In the genomic region with DNA sequence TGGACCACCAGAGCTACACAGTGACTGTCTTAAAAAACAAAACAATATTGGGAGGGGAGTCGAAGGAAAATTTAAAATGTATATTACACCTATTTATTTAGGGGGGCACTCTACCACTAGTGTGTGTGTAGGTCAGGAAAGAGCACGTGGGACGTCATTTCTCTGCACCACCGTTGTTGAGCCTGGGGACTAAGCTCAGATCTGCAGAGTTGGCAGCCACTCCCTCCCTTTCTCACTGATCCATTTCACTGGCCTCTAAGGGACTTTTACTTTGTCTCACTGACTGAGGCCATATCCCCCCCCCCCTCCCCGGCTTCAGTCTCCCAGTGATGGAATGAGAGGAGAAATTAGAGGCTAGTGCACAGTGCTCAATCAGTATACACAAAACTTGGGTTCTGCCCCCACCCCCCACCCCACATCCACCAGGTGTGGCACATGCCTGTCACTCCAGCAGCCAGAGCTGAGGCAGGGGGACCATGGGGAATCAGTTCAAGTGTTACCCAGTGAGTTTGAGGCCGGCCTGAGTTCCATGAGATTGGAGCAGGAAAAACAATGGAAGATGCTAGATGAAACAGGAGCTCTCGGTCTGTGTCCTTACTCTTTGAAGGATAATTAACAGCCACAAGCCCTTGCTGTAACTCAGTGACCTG, we compare ENCODE assay signal across 9 mouse cellular contexts. TPM values are rescaled to one million over a fixed set of nuclear protein-coding genes. Genes with fewer than 3 reads are reported as not detected.
DNase-seq lines count a peak whose midpoint lies in the region; ATAC-seq and TF ChIP-seq lines count a peak whose summit lies in the region.
"Had no signal": no experiment of that assay in that cellular context is flagged by ENCODE, and none has a peak within 500 bp of the region (broad histone marks: within the 10 kb centered on the region; RNA-seq: fewer than 3 reads in every experiment).

No protein-coding gene starts in this region.

- no peak overlapping the region for H3K9ac ChIP-seq in forebrain, postnatal 0 days
- H3K9ac ChIP-seq in lung, postnatal 0 days (replicated peaks; ENCODE audit: low read depth) = no peak overlapping the region
- no peak overlapping the region for H3K9ac ChIP-seq in intestine, embryonic 14.5 days (ENCODE audit: low read length)
- peak overlapping the region; percentile 71 for H3K9ac ChIP-seq in stomach, embryonic 16.5 days (ENCODE audit: low read length)

- WGBS in forebrain, embryonic 10.5 days = 62% methylated on average over 7 of the region's 7 CpGs
- 60% methylated on average over 7 of the region's 7 CpGs for WGBS in forebrain, postnatal 0 days
- 79% methylated on average over 7 of the region's 7 CpGs for WGBS in lung, postnatal 0 days
- WGBS in intestine, embryonic 14.5 days = 84% methylated on average over 7 of the region's 7 CpGs
- WGBS in stomach, embryonic 16.5 days = 76% methylated on average over 7 of the region's 7 CpGs

- ATAC-seq in forebrain, postnatal 0 days = no peak
- no peak for ATAC-seq in lung, postnatal 0 days
- ATAC-seq in intestine, embryonic 14.5 days (replicated peaks; ENCODE audit: low FRiP score, low TSS enrichment, low read depth) = no peak
- no peak for ATAC-seq in stomach, embryonic 16.5 days (ENCODE audit: insufficient read depth, low FRiP score)

- H3K4me1 ChIP-seq in forebrain, embryonic 10.5 days = peaks cover 52% of the 10 kb centered on the region
- H3K4me1 ChIP-seq in forebrain, postnatal 0 days (ENCODE audit: insufficient read depth) = 0 out of 2 replicates have a peak, but pooled peaks cover 5% of the 10 kb centered on the region
- H3K4me1 ChIP-seq in lung, postnatal 0 days (ENCODE audit: insufficient read depth, low read depth, low read length) = peaks cover 8% of the 10 kb centered on the region; the same call in 1 of the 2 replicates
- H3K4me1 ChIP-seq in intestine, embryonic 14.5 days (replicated peaks; ENCODE audit: control insufficient read depth, insufficient read depth, low read length) = peaks cover 25% of the 10 kb centered on the region
- peaks cover 32% of the 10 kb centered on the region for H3K4me1 ChIP-seq in stomach, embryonic 16.5 days (ENCODE audit: control insufficient read depth, insufficient read depth, low read length)

- H3K4me3 ChIP-seq in forebrain, embryonic 10.5 days = peak overlapping the region; percentile 57
- no peak overlapping the region for H3K4me3 ChIP-seq in forebrain, postnatal 0 days (ENCODE audit: low read depth, low read length)
- H3K4me3 ChIP-seq in lung, postnatal 0 days (ENCODE audit: low read depth, low read length) = no peak overlapping the region
- no peak overlapping the region for H3K4me3 ChIP-seq in intestine, embryonic 14.5 days (ENCODE audit: low read depth, low read length)
- H3K4me3 ChIP-seq in stomach, embryonic 16.5 days (replicated peaks; ENCODE audit: low read length) = no peak overlapping the region

- H3K27me3 ChIP-seq in forebrain, embryonic 10.5 days (ENCODE audit: poor library complexity, severe bottlenecking) = no peaks in the 10 kb centered on the region
- no peaks in the 10 kb centered on the region for H3K27me3 ChIP-seq in forebrain, postnatal 0 days (ENCODE audit: insufficient read depth, low read length)
- H3K27me3 ChIP-seq in lung, postnatal 0 days (replicated peaks; ENCODE audit: insufficient read depth, low read length) = no peaks in the 10 kb centered on the region
- no peaks in the 10 kb centered on the region for H3K27me3 ChIP-seq in intestine, embryonic 14.5 days (replicated peaks; ENCODE audit: control insufficient read depth, insufficient read depth, low read length)
- no peaks in the 10 kb centered on the region for H3K27me3 ChIP-seq in stomach, embryonic 16.5 days (ENCODE audit: control insufficient read depth, insufficient read depth, low read length)
- H3K27me3 ChIP-seq: neural tube, embryonic 12.5 days had no signal

- TF ChIP-seq EP300 in lung, postnatal 0 days (IDR thresholded peaks at IDR 0.05) = no peak

- H3K4me2 ChIP-seq in forebrain, postnatal 0 days (ENCODE audit: low read depth) = no peak overlapping the region
- H3K4me2 ChIP-seq in lung, postnatal 0 days (replicated peaks; ENCODE audit: low read depth, low read length) = no peak overlapping the region; the same call in 1 of the 2 replicates
- H3K4me2 ChIP-seq in intestine, embryonic 14.5 days (ENCODE audit: low read length) = no peak overlapping the region; the same call in 1 of the 2 replicates
- no peak overlapping the region; the same call in 1 of the 2 replicates for H3K4me2 ChIP-seq in stomach, embryonic 16.5 days (ENCODE audit: low read depth, low read length)

- DNase-seq in forebrain, embryonic 10.5 days (ENCODE audit: extremely low spot score, low spot score) = no peak
- DNase-seq in forebrain, postnatal 0 days = no peak
- no peak for DNase-seq in lung, postnatal 0 days (ENCODE audit: low spot score)
- DNase-seq in lung, postnatal 36 days = no peak
- DNase-seq in intestine, embryonic 14.5 days (ENCODE audit: low spot score) = no peak
- DNase-seq in adrenal gland, postnatal 36 days = no peak
- no peak for DNase-seq in adrenal gland, adult 2 months

- H3K9me3 ChIP-seq in forebrain, embryonic 10.5 days = no peaks in the 10 kb centered on the region
- no peaks in the 10 kb centered on the region for H3K9me3 ChIP-seq in forebrain, postnatal 0 days (ENCODE audit: low read length)
- no peaks in the 10 kb centered on the region for H3K9me3 ChIP-seq in lung, postnatal 0 days (ENCODE audit: low read length)
- H3K9me3 ChIP-seq in intestine, embryonic 14.5 days (ENCODE audit: control insufficient read depth, low read length) = no peaks in the 10 kb centered on the region
- H3K9me3 ChIP-seq in stomach, embryonic 16.5 days (replicated peaks; ENCODE audit: control insufficient read depth, low read length) = no peaks in the 10 kb centered on the region
- H3K9me3 ChIP-seq: neural tube, embryonic 12.5 days had no signal

- no peak for TF ChIP-seq CTCF in forebrain, postnatal 0 days (IDR thresholded peaks at IDR 0.05; ENCODE audit: low read depth)
- TF ChIP-seq CTCF in lung, postnatal 0 days (IDR thresholded peaks at IDR 0.05) = no peak

- peaks cover 3% of the 10 kb centered on the region for H3K36me3 ChIP-seq in forebrain, embryonic 10.5 days (replicated peaks)
- H3K36me3 ChIP-seq in forebrain, postnatal 0 days (ENCODE audit: insufficient read depth) = no peaks in the 10 kb centered on the region
- H3K36me3 ChIP-seq in lung, postnatal 0 days (ENCODE audit: insufficient read depth, low read length) = no peaks in the 10 kb centered on the region
- no peaks in the 10 kb centered on the region for H3K36me3 ChIP-seq in intestine, embryonic 14.5 days (ENCODE audit: control insufficient read depth, insufficient read depth, low read length)
- no peaks in the 10 kb centered on the region for H3K36me3 ChIP-seq in stomach, embryonic 16.5 days (ENCODE audit: control insufficient read depth, insufficient read depth, low read length)
- H3K36me3 ChIP-seq: neural tube, embryonic 12.5 days had no signal

- peak overlapping the region; percentile 92 for H3K27ac ChIP-seq in forebrain, embryonic 10.5 days
- no peak overlapping the region for H3K27ac ChIP-seq in forebrain, postnatal 0 days (ENCODE audit: low read depth, low read length)
- H3K27ac ChIP-seq in lung, postnatal 0 days (ENCODE audit: low read length) = peak overlapping the region; percentile 93; the same call in 1 of the 2 replicates
- H3K27ac ChIP-seq in intestine, embryonic 14.5 days (ENCODE audit: low read depth) = peak overlapping the region; percentile 92
- peak overlapping the region; percentile 99 for H3K27ac ChIP-seq in stomach, embryonic 16.5 days (ENCODE audit: low read length)
- H3K27ac ChIP-seq: neural tube, embryonic 12.5 days had no signal

RNA-seq across cellular contexts. Expression of gene Plin3, which starts 0.7 kb away (rescaled TPM):
- polyA plus RNA-seq in forebrain, embryonic 10.5 days (2016; fragmentation: Nextera tagmentation; extraction: Ambion mirVana) = 58.3 and 59.0 TPM in 2 replicates
- 8.1 and 8.5 TPM in 2 replicates for total RNA-seq in forebrain, postnatal 0 days (2014; rRNA removed)
- 12.4 and 13.9 TPM in 2 replicates for polyA plus RNA-seq in forebrain, postnatal 0 days (2015; fragmentation: Nextera tagmentation; extraction: Ambion mirVana)
- 95.3 and 99.3 TPM in 2 replicates for polyA plus RNA-seq in lung, postnatal 0 days (2015; fragmentation: Nextera tagmentation; extraction: Ambion mirVana)
- polyA plus RNA-seq in intestine, embryonic 14.5 days (2014; fragmentation: Nextera tagmentation; extraction: Ambion mirVana) = 88.2 and 95.1 TPM in 2 replicates
- 103 and 123 TPM in 2 replicates for polyA plus RNA-seq in stomach, embryonic 16.5 days (2015; fragmentation: Nextera tagmentation; extraction: Ambion mirVana)
- 100 to 1,000 TPM in 1 of 2 experiments, 10 to 100 TPM in 1; 51.4 to 106 TPM for total RNA-seq in adrenal gland, postnatal 36 days (2021)
- total RNA-seq in adrenal gland, adult 2 months (2021) = 100 to 1,000 TPM in 1 of 2 experiments, 10 to 100 TPM in 1; 65.9 to 101 TPM
- 43.9 and 51.8 TPM in 2 replicates for polyA plus RNA-seq in adrenal gland, adult 2 months (2012; rRNA removed)

RNA-seq across cellular contexts. Expression of gene Arrdc5, which starts 8.1 kb away (rescaled TPM):
- polyA plus RNA-seq in forebrain, embryonic 10.5 days (2016; fragmentation: Nextera tagmentation; extraction: Ambion mirVana) = not detected in 2 replicates
- total RNA-seq in forebrain, postnatal 0 days (2014; rRNA removed) = not detected in 2 replicates
- not detected in 2 replicates for polyA plus RNA-seq in forebrain, postnatal 0 days (2015; fragmentation: Nextera tagmentation; extraction: Ambion mirVana)
- polyA plus RNA-seq in lung, postnatal 0 days (2015; fragmentation: Nextera tagmentation; extraction: Ambion mirVana) = not detected in 2 replicates
- 0.17 TPM in 1 of 2 replicates, not detected in the other for polyA plus RNA-seq in intestine, embryonic 14.5 days (2014; fragmentation: Nextera tagmentation; extraction: Ambion mirVana)
- polyA plus RNA-seq in stomach, embryonic 16.5 days (2015; fragmentation: Nextera tagmentation; extraction: Ambion mirVana) = not detected in 2 replicates
- not detected for total RNA-seq in adrenal gland, postnatal 36 days (2021)
- not detected for total RNA-seq in adrenal gland, adult 2 months (2021)
- not detected in 2 replicates for polyA plus RNA-seq in adrenal gland, adult 2 months (2012; rRNA removed)
- polyA plus RNA-seq: neural tube, embryonic 12.5 days had no signal

RNA-seq across cellular contexts. Expression of gene Uhrf1, which starts 11.2 kb away (rescaled TPM):
- polyA plus RNA-seq in forebrain, embryonic 10.5 days (2016; fragmentation: Nextera tagmentation; extraction: Ambion mirVana) = 331 and 343 TPM in 2 replicates
- 7.4 and 11.6 TPM in 2 replicates for total RNA-seq in forebrain, postnatal 0 days (2014; rRNA removed)
- 8.9 and 9.9 TPM in 2 replicates for polyA plus RNA-seq in forebrain, postnatal 0 days (2015; fragmentation: Nextera tagmentation; extraction: Ambion mirVana)
- 7.0 and 8.4 TPM in 2 replicates for polyA plus RNA-seq in lung, postnatal 0 days (2015; fragmentation: Nextera tagmentation; extraction: Ambion mirVana)
- polyA plus RNA-seq in intestine, embryonic 14.5 days (2014; fragmentation: Nextera tagmentation; extraction: Ambion mirVana) = 122 and 123 TPM in 2 replicates
- polyA plus RNA-seq in stomach, embryonic 16.5 days (2015; fragmentation: Nextera tagmentation; extraction: Ambion mirVana) = 90.4 and 92.2 TPM in 2 replicates
- 1 to 10 TPM; 5.9 to 9.4 TPM for total RNA-seq in adrenal gland, postnatal 36 days (2021)
- 1 to 10 TPM; 3.1 to 3.5 TPM for total RNA-seq in adrenal gland, adult 2 months (2021)
- polyA plus RNA-seq in adrenal gland, adult 2 months (2012; rRNA removed) = 2.7 and 3.0 TPM in 2 replicates

RNA-seq across cellular contexts. Expression of gene Ticam1, which starts 15.4 kb away (rescaled TPM):
- 2.4 and 2.6 TPM in 2 replicates for polyA plus RNA-seq in forebrain, embryonic 10.5 days (2016; fragmentation: Nextera tagmentation; extraction: Ambion mirVana)
- 1.9 and 2.5 TPM in 2 replicates for total RNA-seq in forebrain, postnatal 0 days (2014; rRNA removed)
- polyA plus RNA-seq in forebrain, postnatal 0 days (2015; fragmentation: Nextera tagmentation; extraction: Ambion mirVana) = 1.2 and 1.5 TPM in 2 replicates
- polyA plus RNA-seq in lung, postnatal 0 days (2015; fragmentation: Nextera tagmentation; extraction: Ambion mirVana) = 3.5 and 4.1 TPM in 2 replicates
- polyA plus RNA-seq in intestine, embryonic 14.5 days (2014; fragmentation: Nextera tagmentation; extraction: Ambion mirVana) = 7.1 and 11.3 TPM in 2 replicates
- polyA plus RNA-seq in stomach, embryonic 16.5 days (2015; fragmentation: Nextera tagmentation; extraction: Ambion mirVana) = 7.6 and 9.6 TPM in 2 replicates
- 10 to 100 TPM; 21.1 to 23.1 TPM for total RNA-seq in adrenal gland, postnatal 36 days (2021)
- 10 to 100 TPM; 22.7 to 29.4 TPM for total RNA-seq in adrenal gland, adult 2 months (2021)
- polyA plus RNA-seq in adrenal gland, adult 2 months (2012; rRNA removed) = 39.7 and 50.2 TPM in 2 replicates

RNA-seq across cellular contexts. Expression of gene Kdm4b, which starts 33.9 kb away (rescaled TPM):
- 35.9 and 39.6 TPM in 2 replicates for polyA plus RNA-seq in forebrain, embryonic 10.5 days (2016; fragmentation: Nextera tagmentation; extraction: Ambion mirVana)
- total RNA-seq in forebrain, postnatal 0 days (2014; rRNA removed) = 107 and 133 TPM in 2 replicates
- 46.8 and 53.2 TPM in 2 replicates for polyA plus RNA-seq in forebrain, postnatal 0 days (2015; fragmentation: Nextera tagmentation; extraction: Ambion mirVana)
- 19.7 and 22.4 TPM in 2 replicates for polyA plus RNA-seq in lung, postnatal 0 days (2015; fragmentation: Nextera tagmentation; extraction: Ambion mirVana)
- 28.4 and 33.5 TPM in 2 replicates for polyA plus RNA-seq in intestine, embryonic 14.5 days (2014; fragmentation: Nextera tagmentation; extraction: Ambion mirVana)
- 23.5 and 24.2 TPM in 2 replicates for polyA plus RNA-seq in stomach, embryonic 16.5 days (2015; fragmentation: Nextera tagmentation; extraction: Ambion mirVana)
- 10 to 100 TPM; 38.1 to 39.9 TPM for total RNA-seq in adrenal gland, postnatal 36 days (2021)
- total RNA-seq in adrenal gland, adult 2 months (2021) = 10 to 100 TPM; 37.6 to 37.8 TPM
- polyA plus RNA-seq in adrenal gland, adult 2 months (2012; rRNA removed) = 53.7 and 56.4 TPM in 2 replicates
